Mouse (Mus musculus) urinary bladder, postnatal 25 days (tissue): ENCODE data around the gene En2.

Source experiments
- DNase-seq: peaks from one replicate; pipeline ENCODE4 v3.0.0; 2022; ENCODE audit warnings: low spot score

The En2 gene

GRCm38 (mm10) chr5:28165358-28166255 is at the start of gene En2:
Gene En2 (plus strand): TSS chr5:28165694.
- DNase-seq, result no peak

- DNase-seq, result no peak
Measured at GRCm38 (mm10) chr5:28117251-28117880, 48.1 kb upstream of the En2 start.

- no peak for DNase-seq
Measured at GRCm38 (mm10) chr5:28117882-28118530, 47.5 kb upstream of the En2 start.

GRCm38 (mm10) chr5:28118531-28118925 is 47.0 kb upstream of the En2 start:
- no peak for DNase-seq

- DNase-seq, result no peak
Measured at GRCm38 (mm10) chr5:28119576-28119975, 45.9 kb upstream of the En2 start.

GRCm38 (mm10) chr5:28122491-28123454 is 42.7 kb upstream of the En2 start:
- peak; percentile 45 for DNase-seq

GRCm38 (mm10) chr5:28123455-28123825 is 42.1 kb upstream of the En2 start:
- DNase-seq, result no peak

- no peak for DNase-seq
Measured at GRCm38 (mm10) chr5:28124321-28125230, 40.9 kb upstream of the En2 start.

GRCm38 (mm10) chr5:28128851-28129250 is 36.6 kb upstream of the En2 start:
- no peak for DNase-seq

- no peak for DNase-seq
Measured at GRCm38 (mm10) chr5:28132231-28132630, 33.3 kb upstream of the En2 start.

GRCm38 (mm10) chr5:28136438-28136837 is 29.1 kb upstream of the En2 start:
- DNase-seq, result no peak

GRCm38 (mm10) chr5:28144555-28144954 is 20.9 kb upstream of the En2 start:
- DNase-seq, result no peak

GRCm38 (mm10) chr5:28146018-28146417 is 19.5 kb upstream of the En2 start:
- no peak for DNase-seq

- DNase-seq, result no peak
Measured at GRCm38 (mm10) chr5:28148473-28148872, 17.0 kb upstream of the En2 start.

- no peak for DNase-seq
Measured at GRCm38 (mm10) chr5:28149436-28149835, 16.1 kb upstream of the En2 start.

- DNase-seq, result no peak
Measured at GRCm38 (mm10) chr5:28157044-28157730, 8.3 kb upstream of the En2 start.

- no peak for DNase-seq
Measured at GRCm38 (mm10) chr5:28157781-28158180, 7.7 kb upstream of the En2 start.

- no peak for DNase-seq
Measured at GRCm38 (mm10) chr5:28158308-28159071, 7.0 kb upstream of the En2 start.

GRCm38 (mm10) chr5:28159072-28159458 is 6.4 kb upstream of the En2 start:
- DNase-seq, result no peak
